Mouse (Mus musculus): Measurements from ENCODE around the gene Nmu.

Gene Nmu

DNA sequence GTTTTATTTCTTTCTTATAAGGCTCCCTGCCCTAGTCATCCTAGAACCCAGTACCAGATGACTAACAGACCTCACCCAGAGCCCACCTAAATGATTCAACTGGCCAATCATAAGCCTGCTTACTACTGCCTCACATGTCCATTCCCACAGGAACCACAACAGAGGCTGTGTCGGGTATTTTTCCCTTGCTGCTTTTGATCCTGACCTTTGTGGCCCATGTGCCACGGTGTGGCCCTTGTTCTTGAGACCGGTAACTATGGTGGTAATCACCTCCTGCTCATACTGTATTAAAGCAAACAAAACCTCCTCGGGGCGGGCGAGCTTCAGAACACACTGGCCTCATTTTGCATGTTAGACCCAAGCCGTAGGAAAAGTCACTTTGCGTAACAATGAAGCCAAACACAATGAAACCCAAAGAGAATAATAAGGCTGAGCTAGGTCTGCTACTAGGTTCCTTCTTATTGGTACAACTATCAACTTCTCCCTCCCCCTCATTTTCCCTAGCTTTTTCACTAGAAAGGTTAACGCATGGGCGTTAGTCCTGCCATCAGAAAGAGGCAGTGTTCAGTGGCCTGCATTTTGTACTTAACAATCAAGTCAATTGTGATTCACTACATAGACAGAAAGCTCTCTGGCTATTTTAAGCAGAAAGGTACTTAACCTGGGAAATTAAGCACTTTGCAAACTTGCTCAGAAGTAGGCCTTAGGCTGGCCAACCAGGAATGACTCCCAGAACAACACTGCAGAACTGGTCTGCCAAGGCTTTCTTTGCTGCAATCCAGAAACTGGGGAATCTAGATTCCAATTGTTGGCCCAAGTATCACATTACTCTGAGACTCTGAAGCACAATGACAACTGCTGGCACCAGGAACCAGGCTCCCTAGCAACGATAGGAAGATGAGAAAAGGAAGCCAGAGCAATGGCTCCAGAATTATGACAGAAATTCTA, 42.1 kb downstream of the Nmu start:
- in situ Hi-C loops (cut with MboI; ENCODE audit: unreplicated experiment in 2 of 2): no loop called here

GRCm38 (mm10) chr5:76308206-76308605, 55.4 kb downstream of the Nmu start:
- in situ Hi-C loops (cut with MboI; ENCODE audit: unreplicated experiment in 2 of 2): loop anchor here (5.0 kb wide), 2 partner anchors 166 to 171 kb away; partner anchors contain the start of gene Srd5a3 (in 1 of the 2)

GRCm38 (mm10) chr5:76306261-76306660, 57.3 kb downstream of the Nmu start:
- in situ Hi-C loops (cut with MboI; ENCODE audit: unreplicated experiment in 2 of 2): loop anchor here (5.0 kb wide), 2 partner anchors 164 to 169 kb away; partner anchors contain the start of gene Srd5a3 (in 1 of the 2)

GRCm38 (mm10) chr5:76305616-76306015, 58.0 kb downstream of the Nmu start:
- in situ Hi-C loops (cut with MboI; ENCODE audit: unreplicated experiment in 2 of 2): loop anchor here (5.0 kb wide), 2 partner anchors 163 to 168 kb away; partner anchors contain the start of gene Srd5a3 (in 1 of the 2)

GRCm38 (mm10) chr5:76304452-76305341, 58.9 kb downstream of the Nmu start, which contains the start of gene Clock:
Gene Clock, minus strand, starts transcription at chr5:76304792.
- in situ Hi-C loops (cut with MboI; ENCODE audit: unreplicated experiment in 2 of 2): loop anchor here (5.0 kb wide), 2 partner anchors 162 to 167 kb away; partner anchors contain the start of gene Srd5a3 (in 1 of the 2)

DNA sequence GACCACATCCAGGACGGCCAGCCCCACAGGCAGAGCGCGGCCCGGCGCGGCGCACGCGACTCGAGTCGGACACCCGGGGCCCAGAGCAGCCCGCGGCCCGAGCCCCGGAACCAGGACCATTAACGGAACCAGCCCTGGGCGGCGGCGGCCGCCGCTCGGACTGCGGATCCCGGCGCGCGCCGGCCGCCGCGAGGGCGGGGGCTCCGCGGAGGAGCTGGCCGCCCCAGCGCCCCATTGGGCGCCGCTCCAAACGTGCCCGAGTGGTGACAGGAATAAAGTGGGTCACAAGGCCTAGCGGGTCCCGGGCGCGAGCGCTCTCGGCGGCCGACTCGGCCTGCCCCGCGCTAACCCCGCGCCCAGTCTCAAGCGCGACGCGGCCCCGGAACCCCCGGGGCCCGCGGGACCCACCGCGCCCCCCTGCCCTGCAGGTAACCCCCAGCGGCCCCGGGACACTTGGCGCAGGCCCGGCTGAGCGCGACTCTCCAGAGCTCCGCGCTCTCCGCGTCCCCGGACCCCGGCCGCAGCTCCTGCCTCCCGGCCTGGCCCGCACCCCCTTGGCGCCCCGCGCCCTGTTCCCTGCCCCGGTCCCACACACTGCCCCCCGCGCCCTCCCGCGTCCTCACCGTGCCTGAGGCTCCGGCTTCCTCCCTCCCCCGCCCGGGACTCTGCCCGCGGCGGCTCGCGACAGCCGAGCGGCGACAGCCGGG, 59.7 kb downstream of the Nmu start:
- in situ Hi-C loops (cut with MboI; ENCODE audit: unreplicated experiment in 2 of 2): no loop called here

GRCm38 (mm10) chr5:76303379-76303744, 60.2 kb downstream of the Nmu start:
- in situ Hi-C loops (cut with MboI; ENCODE audit: unreplicated experiment in 2 of 2): no loop called here

- in situ Hi-C loops (cut with MboI; ENCODE audit: unreplicated experiment in 2 of 2): no loop called here
Observed at GRCm38 (mm10) chr5:76302009-76302408, 61.6 kb downstream of the Nmu start.

DNA sequence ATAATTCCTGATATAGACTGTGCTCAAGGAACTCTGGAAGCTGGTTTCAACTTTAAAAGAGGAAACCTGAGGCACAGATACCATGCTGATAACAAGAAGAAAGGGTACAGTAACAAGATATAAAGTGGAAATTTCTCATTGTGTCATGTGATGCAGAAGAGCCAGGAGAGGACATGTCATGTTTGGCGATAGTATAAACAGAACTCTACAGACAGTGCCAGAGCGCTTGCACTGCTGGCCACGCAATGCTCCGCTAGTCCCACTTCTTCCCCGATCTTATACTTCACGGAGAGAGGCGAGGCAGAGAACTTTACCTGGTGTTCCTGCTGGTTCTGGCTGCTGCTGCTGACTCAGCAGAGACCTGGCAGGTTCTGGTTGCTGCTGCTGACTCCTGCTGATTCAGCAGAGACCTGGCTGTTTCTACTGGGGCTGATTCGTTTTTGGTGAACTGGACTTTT, 74.3 kb downstream of the Nmu start:
- in situ Hi-C loops (cut with MboI; ENCODE audit: unreplicated experiment in 2 of 2): no loop called here

DNA sequence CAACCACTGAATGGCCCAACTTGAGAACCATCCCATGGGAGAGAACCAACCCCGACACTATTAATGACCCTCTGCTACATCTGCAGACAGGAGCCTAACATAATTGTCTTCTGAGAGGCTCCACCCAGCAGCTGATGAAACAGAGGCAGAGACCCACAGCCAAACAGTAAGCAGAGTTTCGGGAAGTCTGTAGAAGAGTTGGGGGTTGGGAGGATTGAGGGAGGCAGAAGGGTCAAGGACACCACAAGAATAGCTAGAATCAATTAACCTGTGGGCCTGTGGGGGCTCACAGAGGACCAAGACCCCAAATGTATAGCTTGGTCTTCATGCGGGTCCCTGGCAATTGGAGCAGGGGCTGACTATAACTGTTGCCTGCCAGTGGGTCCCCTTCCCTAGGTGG, 75.3 kb downstream of the Nmu start:
- in situ Hi-C loops (cut with MboI; ENCODE audit: unreplicated experiment in 2 of 2): no loop called here

DNA sequence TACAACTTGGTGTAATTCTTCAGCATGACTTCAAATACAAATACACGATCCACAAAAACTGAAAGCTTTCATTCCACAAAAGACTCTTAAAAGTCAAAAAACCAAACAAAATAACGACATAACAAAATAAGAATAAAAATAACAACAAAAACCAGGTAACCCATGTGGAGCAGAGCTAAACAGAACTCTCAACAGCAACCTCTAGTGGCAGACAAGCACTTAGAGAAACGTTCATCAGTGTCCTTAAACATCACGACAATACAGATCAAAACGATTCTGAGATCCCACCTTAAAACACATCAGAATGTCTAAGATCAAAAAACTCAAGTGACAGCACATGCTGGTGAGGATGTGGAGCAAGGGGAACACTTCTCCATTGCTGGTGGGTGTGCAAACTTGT, 76.5 kb downstream of the Nmu start:
- in situ Hi-C loops (cut with MboI; ENCODE audit: unreplicated experiment in 2 of 2): no loop called here

DNA sequence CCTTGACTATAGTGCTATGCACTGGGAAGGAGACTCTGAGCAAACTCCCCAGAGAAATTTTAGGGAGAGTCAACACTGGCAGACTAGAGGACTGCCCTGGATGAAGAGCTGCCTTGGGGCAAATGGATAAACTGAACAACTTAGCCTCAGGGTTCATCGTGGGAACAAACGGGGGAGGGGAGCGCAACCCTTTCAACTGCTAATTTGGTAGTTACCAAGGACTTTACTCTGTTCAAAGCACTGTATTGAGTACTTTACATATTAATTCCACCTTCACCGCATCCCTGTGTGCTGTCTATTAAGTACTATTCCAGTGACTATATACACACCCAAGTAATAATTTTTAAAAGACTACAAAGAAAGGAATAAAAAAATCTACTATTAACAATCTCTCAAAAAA, 77.9 kb downstream of the Nmu start:
- in situ Hi-C loops (cut with MboI; ENCODE audit: unreplicated experiment in 2 of 2): no loop called here

DNA sequence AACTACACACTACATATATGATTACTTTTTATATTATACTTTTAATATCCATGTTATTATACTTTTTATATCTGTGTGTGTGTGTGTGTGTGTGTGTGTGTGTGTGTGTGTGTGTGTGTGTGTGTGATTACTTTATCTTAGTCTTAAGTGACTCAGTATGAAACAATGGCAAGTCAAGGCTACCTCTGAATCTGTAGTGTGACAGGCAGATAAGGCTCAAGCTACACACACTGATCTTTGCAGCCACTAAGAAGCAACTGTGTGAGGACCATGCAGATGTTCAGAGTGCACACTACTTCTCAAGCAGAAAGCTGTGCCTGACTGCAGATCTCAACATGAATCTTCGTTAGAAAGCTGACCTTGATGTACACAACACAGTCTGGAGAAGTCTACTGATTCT, 79.7 kb downstream of the Nmu start:
- in situ Hi-C loops (cut with MboI; ENCODE audit: unreplicated experiment in 2 of 2): no loop called here

All from v-Abl transformed pro-B cells (cell line).